Mouse (Mus musculus) erythroblast, embryonic 14.5 days (primary cell): ENCODE measurements around the gene Ehbp1l1. TPM values are rescaled to one million over a fixed set of nuclear protein-coding genes. Genes with fewer than 3 reads are reported as not detected.

Experiments used
- H3K27me3 ChIP-seq: 2 replicates; pipeline ENCODE4 v1.6.1; 2012; ENCODE audit warnings: inconsistent platforms; ENCODE audit not compliant: control insufficient read depth
- H3K36me3 ChIP-seq: 2 replicates; pipeline ENCODE4 v1.6.1; 2012; ENCODE audit warnings: mild to moderate bottlenecking, inconsistent platforms; ENCODE audit not compliant: control insufficient read depth
- H3K4me1 ChIP-seq: 2 replicates; pipeline ENCODE4 v1.6.1; 2012; ENCODE audit warnings: inconsistent platforms; ENCODE audit not compliant: control insufficient read depth
- H3K4me3 ChIP-seq: replicated peaks from 2 replicates; pipeline ENCODE3; 2012; ENCODE audit warnings: moderate library complexity, mild to moderate bottlenecking, inconsistent platforms
- H3K9me3 ChIP-seq: 2 replicates; pipeline ENCODE4 v1.6.1; 2012; ENCODE audit warnings: low read length, inconsistent platforms, mixed read lengths; ENCODE audit not compliant: control insufficient read depth
- GATA1 ChIP-seq: IDR thresholded peaks from 2 replicates; pipeline ENCODE4 v1.6.1; 2012; ENCODE audit warnings: low read length, inconsistent platforms, mixed read lengths
- TAL1 ChIP-seq: IDR thresholded peaks from 3 replicates; pipeline ENCODE4 v1.6.1; 2012; ENCODE audit warnings: low read length, inconsistent platforms, mixed read lengths
- polyA plus RNA-seq: library from polyadenylated mRNA; stranded (reverse); fragments of >175 nt; gene quantifications from 2 replicates; pipeline ENCODE4 v1.2.3, GENCODE M21; 2012

Ehbp1l1 gene
- polyA plus RNA-seq, 1 experiment = 88.4 TPM

- Histone ChIP-seq H3K27me3 (peaks cover 96% of the 10 kb centered on the region), H3K4me1 (peaks cover 16% of the 10 kb centered on the region), H3K36me3 (no peaks in the 10 kb centered on the region), H3K4me3 (no peak overlapping the region), H3K9me3 (peaks cover 4% of the 10 kb centered on the region; the same call in 1 of the 2 replicates)
- TF ChIP-seq GATA1 (no peak), TAL1 (no peak)
Measured at GRCm38 (mm10) chr19:5751742-5752141, 25.6 kb upstream of the Ehbp1l1 start.

GRCm38 (mm10) chr19:5750951-5751350 lies 24.8 kb upstream of the Ehbp1l1 start:
- TF ChIP-seq TAL1 = no peak
- TF ChIP-seq GATA1 = no peak
- Histone ChIP-seq H3K36me3 (no peaks in the 10 kb centered on the region), H3K4me1 (peaks cover 19% of the 10 kb centered on the region), H3K27me3 (peaks cover 96% of the 10 kb centered on the region), H3K4me3 (no peak overlapping the region), H3K9me3 (peaks cover 4% of the 10 kb centered on the region; the same call in 1 of the 2 replicates)

GRCm38 (mm10) chr19:5749476-5749875 lies 23.4 kb upstream of the Ehbp1l1 start:
- TF ChIP-seq GATA1 (no peak), TAL1 (no peak)
- Histone ChIP-seq H3K27me3 (peaks cover 97% of the 10 kb centered on the region), H3K4me3 (no peak overlapping the region)

GRCm38 (mm10) chr19:5746907-5747363 lies 20.8 kb upstream of the Ehbp1l1 start:
- Histone ChIP-seq H3K27me3 (peaks cover 100% of the 10 kb centered on the region), H3K4me1 (peaks cover 24% of the 10 kb centered on the region), H3K4me3 (no peak overlapping the region), H3K9me3 (peaks cover 6% of the 10 kb centered on the region; the same call in 1 of the 2 replicates), H3K36me3 (no peaks in the 10 kb centered on the region)
- TF ChIP-seq GATA1 (no peak), TAL1 (no peak)

More at GRCm38 (mm10) chr19:5749476-5749875, 23.4 kb upstream of the Ehbp1l1 start:
- peaks cover 24% of the 10 kb centered on the region for H3K4me1 ChIP-seq
- H3K9me3 ChIP-seq = peaks cover 4% of the 10 kb centered on the region; the same call in 1 of the 2 replicates
- H3K36me3 ChIP-seq = no peaks in the 10 kb centered on the region

GRCm38 (mm10) chr19:5745756-5746710 lies 19.9 kb upstream of the Ehbp1l1 start:
- Histone ChIP-seq H3K36me3 (no peaks in the 10 kb centered on the region), H3K9me3 (peaks cover 5% of the 10 kb centered on the region; the same call in 1 of the 2 replicates), H3K27me3 (peaks cover 100% of the 10 kb centered on the region), H3K4me1 (peaks cover 16% of the 10 kb centered on the region), H3K4me3 (no peak overlapping the region)
- TF ChIP-seq TAL1 = no peak

GRCm38 (mm10) chr19:5743576-5743975 lies 17.5 kb upstream of the Ehbp1l1 start:
- TF ChIP-seq TAL1 (no peak), GATA1 (no peak)
- H3K9me3 ChIP-seq = peaks cover 2% of the 10 kb centered on the region; the same call in 1 of the 2 replicates
- H3K4me3 ChIP-seq = no peak overlapping the region

GRCm38 (mm10) chr19:5742241-5742641 lies 16.1 kb upstream of the Ehbp1l1 start:
- Histone ChIP-seq H3K9me3 (peaks cover 2% of the 10 kb centered on the region; the same call in 1 of the 2 replicates), H3K27me3 (peaks cover 94% of the 10 kb centered on the region), H3K4me3 (peak overlapping the region; percentile 16), H3K4me1 (peaks cover 16% of the 10 kb centered on the region), H3K36me3 (no peaks in the 10 kb centered on the region)
- TF ChIP-seq TAL1 (no peak), GATA1 (no peak)

More at GRCm38 (mm10) chr19:5743576-5743975, 17.5 kb upstream of the Ehbp1l1 start:
- peaks cover 99% of the 10 kb centered on the region for H3K27me3 ChIP-seq
- no peaks in the 10 kb centered on the region for H3K36me3 ChIP-seq
- peaks cover 16% of the 10 kb centered on the region for H3K4me1 ChIP-seq

GRCm38 (mm10) chr19:5741641-5742240 lies 15.6 kb upstream of the Ehbp1l1 start:
- H3K4me3 ChIP-seq = peak overlapping the region; percentile 16
- H3K9me3 ChIP-seq = peaks cover 2% of the 10 kb centered on the region; the same call in 1 of the 2 replicates
- peaks cover 12% of the 10 kb centered on the region for H3K4me1 ChIP-seq
- no peaks in the 10 kb centered on the region for H3K36me3 ChIP-seq
- H3K27me3 ChIP-seq = peaks cover 94% of the 10 kb centered on the region
- TF ChIP-seq TAL1 (no peak), GATA1 (no peak)
